Mouse (Mus musculus): Measurements from ENCODE around the gene Dand5.

DNA sequence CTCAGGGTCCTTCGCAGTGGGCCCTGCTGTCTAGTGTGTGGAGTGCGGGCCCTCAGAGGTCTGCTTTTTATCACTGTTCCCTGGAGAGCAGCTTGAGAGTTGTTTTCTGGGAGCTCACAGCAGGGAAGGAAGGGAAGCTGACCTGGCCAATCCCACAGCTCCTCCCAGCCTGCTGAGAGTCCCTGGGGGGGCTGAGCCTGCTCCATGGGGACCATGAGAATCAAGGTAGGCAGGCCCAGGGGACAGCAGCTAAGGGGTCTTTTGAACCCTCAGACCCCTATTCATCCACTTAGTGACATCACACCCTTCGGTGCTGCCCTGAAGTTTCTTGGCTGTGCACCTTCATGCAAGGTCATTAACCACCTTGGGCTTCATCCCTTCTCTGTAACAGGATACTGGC is at the start of gene Dand5:
- TF ChIP-seq POLR2A (IDR thresholded peaks at IDR 0.05; ENCODE audit: low read depth, low read length) (no peak), CTCF (IDR thresholded peaks at IDR 0.05; ENCODE audit: borderline replicate concordance, insufficient read depth, low read length) (no peak)
